Mouse (Mus musculus): Measurements from ENCODE around the gene Nrxn3. TPM values are rescaled to one million over a fixed set of nuclear protein-coding genes. Genes with fewer than 3 reads are reported as not detected.

The Nrxn3 gene
- polyA plus RNA-seq, 2 experiments from 2014 or later: not detected

DNA sequence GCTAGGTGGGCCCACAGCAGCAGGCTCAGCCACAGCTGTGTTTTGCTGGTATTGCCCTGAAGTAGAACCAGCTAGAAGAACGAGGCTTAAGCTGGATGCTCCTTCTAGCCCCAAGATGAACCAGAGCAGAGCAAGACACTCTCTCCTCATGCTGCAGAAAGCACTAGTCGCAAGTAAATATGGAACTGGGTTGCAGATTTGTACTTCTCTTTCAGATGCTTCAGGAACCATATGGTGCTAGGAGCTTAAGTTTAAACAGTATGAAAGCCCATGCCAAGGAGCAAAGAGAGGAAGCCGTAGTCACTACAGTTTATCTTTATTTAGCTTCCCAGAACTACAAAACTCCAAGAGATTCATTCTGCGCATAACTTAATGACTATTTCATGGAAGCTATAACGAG, 1254.8 kb downstream of the Nrxn3 start:
- ATAC-seq: no peak

DNA sequence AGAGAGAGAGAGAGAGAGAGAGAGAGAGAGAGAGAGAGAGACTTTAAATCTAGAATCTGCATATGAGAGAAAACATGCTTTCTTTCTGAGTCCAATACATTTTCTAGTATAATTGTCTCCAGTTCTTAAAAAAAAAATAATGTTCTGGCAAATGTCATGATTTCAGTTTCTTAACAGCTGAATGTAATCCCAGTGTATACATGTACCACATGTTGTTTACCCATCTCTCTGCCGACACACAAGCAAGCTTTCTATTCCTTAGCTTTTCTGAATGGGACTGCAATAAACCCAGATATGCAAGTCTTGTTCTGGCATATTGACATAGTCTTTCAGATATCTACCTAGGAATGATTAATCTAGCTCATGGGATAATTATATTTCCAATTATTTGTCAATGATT, 1256.5 kb downstream of the Nrxn3 start:
- no peak for ATAC-seq

- no peak for ATAC-seq
Observed at GRCm38 (mm10) chr12:89982445-89982844, 1259.8 kb downstream of the Nrxn3 start.

DNA sequence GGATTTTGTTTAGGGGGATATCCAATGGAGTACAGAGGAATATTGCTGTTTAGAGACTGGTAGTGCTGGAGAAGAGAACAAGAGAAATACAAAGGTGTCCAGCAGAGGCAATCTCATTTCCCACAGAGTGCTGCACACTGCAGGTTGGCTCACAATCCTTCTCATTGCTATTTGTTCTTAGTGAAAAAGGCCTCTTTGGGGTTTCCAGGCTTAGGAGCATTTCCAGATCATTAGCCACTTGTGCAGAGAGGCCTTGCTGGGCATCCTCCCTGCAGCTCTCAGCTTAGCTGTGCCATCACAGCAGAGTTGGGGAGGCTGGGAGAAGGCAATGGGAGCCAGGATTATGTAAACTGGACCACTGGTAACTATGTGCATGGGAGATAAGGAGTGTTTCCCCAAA, 1260.7 kb downstream of the Nrxn3 start:
- no peak for ATAC-seq

- no peak for ATAC-seq
Observed at GRCm38 (mm10) chr12:89986219-89986618, 1263.5 kb downstream of the Nrxn3 start.

GRCm38 (mm10) chr12:89993273-89993672, 1270.6 kb downstream of the Nrxn3 start:
- ATAC-seq: no peak

DNA sequence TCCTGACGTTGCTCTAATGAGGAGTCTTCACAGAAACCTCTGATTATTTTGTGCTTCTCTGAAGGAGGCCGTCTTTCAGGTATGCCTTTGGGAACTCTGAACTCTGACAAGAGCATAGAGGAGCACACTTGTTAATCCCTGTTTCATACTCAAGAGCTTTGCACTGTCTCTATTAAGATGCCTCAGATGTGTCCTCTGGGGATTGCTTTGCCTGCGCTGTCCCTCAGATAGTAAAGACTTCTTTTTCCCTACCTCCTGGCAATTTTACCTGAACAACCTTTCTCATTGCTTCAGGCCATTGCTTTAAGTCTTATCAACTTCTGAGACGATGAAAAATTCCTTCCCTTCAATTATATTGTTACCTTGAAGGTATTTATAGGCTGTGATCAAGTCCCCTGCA, 1272.7 kb downstream of the Nrxn3 start:
- no peak for ATAC-seq

DNA sequence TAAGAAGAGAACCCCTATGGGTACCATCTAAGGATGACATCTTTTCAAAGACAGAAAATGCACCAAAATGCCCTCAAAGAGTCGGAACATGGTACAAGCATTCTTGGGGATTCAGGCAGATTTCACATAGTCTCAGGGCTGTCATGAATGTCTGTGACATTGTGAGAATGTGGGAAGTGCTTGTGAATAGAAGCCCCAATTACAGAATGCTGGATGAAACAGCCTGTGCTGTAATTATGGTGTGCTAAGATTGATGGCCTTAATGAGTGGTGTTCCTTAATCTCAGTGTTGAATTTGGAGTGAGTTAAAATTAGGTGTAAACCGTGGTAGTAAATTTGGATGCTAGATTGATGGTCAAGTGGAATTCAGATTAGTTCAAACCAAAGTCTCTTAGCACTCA, 1287.6 kb downstream of the Nrxn3 start:
- no peak for ATAC-seq

DNA sequence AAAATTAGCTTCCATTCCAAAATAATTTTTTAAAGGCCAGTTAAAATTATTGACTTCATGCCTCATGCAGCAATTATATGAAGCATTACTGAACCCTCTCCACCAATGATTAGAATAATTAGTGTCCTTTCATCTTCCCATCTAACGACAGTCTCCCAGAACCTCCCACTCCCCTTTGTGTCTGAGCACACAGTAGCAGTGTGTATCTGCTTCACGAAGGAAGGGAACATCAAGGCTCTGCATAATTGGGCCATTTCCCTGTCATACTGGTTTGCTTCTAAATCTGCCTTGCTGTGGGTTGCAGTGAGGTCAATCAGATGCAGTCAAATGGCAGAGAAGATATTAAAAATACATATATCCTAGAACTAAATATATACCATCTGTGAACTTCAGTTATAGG, 1291.3 kb downstream of the Nrxn3 start:
- no peak for ATAC-seq

DNA sequence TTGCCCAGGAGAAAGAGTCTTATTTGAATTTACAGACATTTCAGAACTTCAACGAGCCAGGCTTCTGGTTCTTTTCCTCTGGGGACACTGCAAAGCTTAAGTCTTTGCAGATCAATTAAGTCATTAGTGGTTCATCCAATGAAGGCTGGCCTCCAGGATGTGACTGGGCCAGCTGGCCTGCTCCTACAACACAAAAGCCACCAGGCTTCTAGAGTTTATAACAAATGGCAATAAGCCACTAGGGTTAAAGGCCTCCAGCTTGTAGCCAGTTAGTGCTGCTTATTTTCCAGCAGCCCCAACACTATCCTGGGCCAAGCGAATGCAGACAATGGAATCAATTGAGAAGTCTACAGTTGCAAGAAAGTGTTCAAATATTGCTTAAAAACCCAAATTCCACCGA, 1304.3 kb downstream of the Nrxn3 start:
- ATAC-seq: no peak

- ATAC-seq: no peak
Observed at GRCm38 (mm10) chr12:90041038-90041437, 1318.4 kb downstream of the Nrxn3 start.

DNA sequence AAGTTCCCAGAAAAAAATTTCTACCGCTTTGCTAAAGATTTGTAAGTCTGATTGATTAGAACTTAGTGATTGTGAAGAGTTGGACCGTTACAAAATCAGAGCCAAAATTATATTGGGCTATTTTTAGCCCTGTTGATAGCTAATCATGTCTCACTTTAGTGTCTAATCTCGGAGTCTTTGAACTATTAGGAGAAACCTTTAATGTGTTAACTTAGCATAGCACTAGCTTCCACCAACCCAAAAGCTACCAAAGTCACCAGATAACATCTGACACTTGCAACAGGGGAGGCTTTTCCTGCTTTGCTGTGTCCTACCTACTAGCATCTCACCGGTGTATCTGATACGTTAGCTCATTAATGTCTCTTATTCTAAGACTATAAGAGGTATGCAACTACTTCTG, 1333.6 kb downstream of the Nrxn3 start:
- ATAC-seq: no peak

- no peak for ATAC-seq
Observed at GRCm38 (mm10) chr12:90059786-90060185, 1337.1 kb downstream of the Nrxn3 start.

DNA sequence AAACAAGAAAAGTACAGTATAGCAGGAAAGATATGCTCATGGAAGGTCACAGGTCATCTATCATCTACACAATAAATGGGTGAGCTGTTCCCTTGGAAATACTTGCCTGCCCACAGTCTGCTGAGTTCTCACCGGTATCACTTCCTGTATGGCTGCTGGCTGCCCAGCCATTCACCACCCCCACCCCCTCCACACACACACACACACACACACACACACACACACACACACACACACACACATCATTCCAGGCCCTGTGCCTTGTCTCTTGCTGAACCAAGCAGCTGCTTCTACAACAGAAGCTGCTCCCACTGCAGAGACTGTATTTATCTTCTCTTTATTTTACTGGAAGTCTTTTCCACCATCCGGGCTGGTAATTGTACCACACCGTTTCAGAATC, 1338.6 kb downstream of the Nrxn3 start:
- no peak for ATAC-seq

GRCm38 (mm10) chr12:90062219-90062618, 1339.5 kb downstream of the Nrxn3 start:
- no peak for ATAC-seq

GRCm38 (mm10) chr12:90063443-90063842, 1340.8 kb downstream of the Nrxn3 start:
- no peak for ATAC-seq

DNA sequence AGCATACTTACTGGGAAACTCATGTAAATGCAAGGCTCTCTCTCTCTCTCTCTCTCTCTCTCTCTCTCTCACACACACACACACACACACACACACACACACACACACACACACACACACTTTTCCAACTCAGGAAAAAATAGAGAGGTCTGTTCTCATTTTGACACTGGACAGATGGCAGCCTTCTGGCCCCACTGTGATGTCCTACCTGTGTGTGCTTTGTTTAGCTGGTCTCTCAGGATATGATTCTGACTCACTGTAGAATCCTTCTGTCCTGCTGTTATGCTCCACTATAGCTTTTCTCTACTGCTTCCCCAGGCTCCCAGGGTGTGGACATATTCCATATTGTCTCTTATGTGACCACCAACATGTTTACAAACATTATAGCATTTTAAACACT, 1363.2 kb downstream of the Nrxn3 start:
- no peak for ATAC-seq

GRCm38 (mm10) chr12:90095754-90096153, 1373.1 kb downstream of the Nrxn3 start:
- ATAC-seq: no peak

DNA sequence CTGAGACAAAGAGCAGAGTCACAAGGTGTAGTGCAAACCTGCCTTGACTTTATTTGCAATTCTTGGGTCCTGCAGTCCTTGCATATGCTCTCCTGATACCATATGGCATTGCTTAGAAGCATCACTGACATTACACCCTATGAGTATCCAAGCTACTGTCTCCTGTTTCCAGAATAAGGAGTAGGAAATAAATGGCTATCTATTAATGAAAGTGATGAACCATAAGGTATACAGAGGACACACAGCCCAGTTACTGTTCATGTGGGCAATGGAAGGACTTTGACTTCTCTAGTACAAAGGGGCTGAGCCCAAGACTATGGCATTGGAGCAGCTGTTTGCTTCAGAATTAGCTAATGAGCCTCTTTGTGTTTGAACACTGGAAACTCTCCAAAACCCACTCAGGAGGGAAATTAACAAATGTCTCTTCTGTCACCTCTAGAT, 1390.7 kb downstream of the Nrxn3 start:
- no peak for ATAC-seq

- no peak for ATAC-seq
Observed at GRCm38 (mm10) chr12:90131927-90132869, 1409.5 kb downstream of the Nrxn3 start.

- ATAC-seq: no peak
Observed at GRCm38 (mm10) chr12:90142011-90142410, 1419.3 kb downstream of the Nrxn3 start.

DNA sequence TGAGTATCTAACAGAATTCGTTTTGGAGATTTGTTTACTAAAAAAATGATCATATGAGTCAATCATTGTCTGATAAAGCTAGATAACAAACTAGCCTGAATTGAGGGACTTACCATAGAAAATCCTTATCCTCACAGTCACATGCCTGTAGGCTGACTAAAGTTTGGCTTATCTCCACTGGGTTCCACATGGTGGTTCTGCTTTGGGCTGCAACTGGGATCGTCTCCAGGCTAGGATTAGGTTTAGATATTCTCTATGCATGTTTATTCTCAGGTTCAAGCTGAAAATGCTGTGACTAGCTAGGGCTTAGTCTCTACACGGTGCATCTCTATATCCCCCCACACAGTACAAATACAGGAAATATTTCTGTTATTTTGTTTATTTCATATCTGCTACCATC, 1421.6 kb downstream of the Nrxn3 start:
- ATAC-seq: no peak

GRCm38 (mm10) chr12:90158131-90158772, 1435.6 kb downstream of the Nrxn3 start:
- no peak for ATAC-seq

- ATAC-seq: no peak
Observed at GRCm38 (mm10) chr12:90159911-90160310, 1437.2 kb downstream of the Nrxn3 start.
